ENCODE assay signal across 24 mouse cellular contexts in genomic region chr16:8189472-8190240, GRCm38 (mm10).
DNase-seq lines count a peak whose midpoint lies in the region; ATAC-seq and TF ChIP-seq lines count a peak whose summit lies in the region.
"Had no signal": no experiment of that assay in that cellular context is flagged by ENCODE, and none has a peak within 500 bp of the region (broad histone marks: within the 10 kb centered on the region; RNA-seq: fewer than 3 reads in every experiment).

No protein-coding gene starts in this region.

- no peak overlapping the region for H3K27ac ChIP-seq in forebrain, embryonic 14.5 days (ENCODE audit: low read depth, low read length)
- no peak overlapping the region for H3K27ac ChIP-seq in forebrain, embryonic 13.5 days
- H3K27ac ChIP-seq in heart, embryonic 12.5 days (ENCODE audit: poor library complexity, severe bottlenecking) = no peak overlapping the region
- H3K27ac ChIP-seq in embryonic facial prominence, embryonic 10.5 days (replicated peaks) = no peak overlapping the region
- H3K27ac ChIP-seq in layer of hippocampus, adult 2 months = no peak overlapping the region
- H3K27ac ChIP-seq: embryonic facial prominence, embryonic 12.5 days; heart, embryonic 13.5 days; left cerebral cortex, adult 2 months; midbrain, embryonic 13.5 days; neural tube, embryonic 12.5 days had no signal

- no peak overlapping the region for H3K4me2 ChIP-seq in forebrain, embryonic 14.5 days (ENCODE audit: low read length)
- H3K4me2 ChIP-seq in forebrain, embryonic 13.5 days = no peak overlapping the region
- H3K4me2 ChIP-seq in heart, embryonic 12.5 days = no peak overlapping the region
- H3K4me2 ChIP-seq: embryonic facial prominence, embryonic 12.5 days; heart, embryonic 13.5 days; midbrain, embryonic 13.5 days; neural tube, embryonic 12.5 days had no signal

- no peak overlapping the region for H3K4me3 ChIP-seq in forebrain, embryonic 14.5 days (ENCODE audit: low read depth, low read length)
- H3K4me3 ChIP-seq in forebrain, embryonic 13.5 days = no peak overlapping the region
- H3K4me3 ChIP-seq in heart, embryonic 12.5 days = no peak overlapping the region
- no peak overlapping the region for H3K4me3 ChIP-seq in embryonic facial prominence, embryonic 10.5 days
- no peak overlapping the region for H3K4me3 ChIP-seq in layer of hippocampus, adult 2 months
- H3K4me3 ChIP-seq: embryonic facial prominence, embryonic 12.5 days; erythroblast, embryonic 14.5 days; heart, embryonic 13.5 days; left cerebral cortex, adult 2 months; midbrain, embryonic 13.5 days; neural tube, embryonic 12.5 days had no signal

- H3K36me3 ChIP-seq in forebrain, embryonic 14.5 days (ENCODE audit: control insufficient read depth, insufficient read depth, low read length) = no peaks in the 10 kb centered on the region
- no peaks in the 10 kb centered on the region for H3K36me3 ChIP-seq in forebrain, embryonic 13.5 days (ENCODE audit: poor library complexity, severe bottlenecking)
- H3K36me3 ChIP-seq in heart, embryonic 12.5 days = no peaks in the 10 kb centered on the region
- no peaks in the 10 kb centered on the region for H3K36me3 ChIP-seq in embryonic facial prominence, embryonic 10.5 days (replicated peaks)
- H3K36me3 ChIP-seq: embryonic facial prominence, embryonic 12.5 days; heart, embryonic 13.5 days; midbrain, embryonic 13.5 days; neural tube, embryonic 12.5 days had no signal

- no peaks in the 10 kb centered on the region for H3K27me3 ChIP-seq in forebrain, embryonic 14.5 days (replicated peaks; ENCODE audit: control insufficient read depth, insufficient read depth, low read length)
- H3K27me3 ChIP-seq in forebrain, embryonic 13.5 days = no peaks in the 10 kb centered on the region
- no peaks in the 10 kb centered on the region for H3K27me3 ChIP-seq in heart, embryonic 12.5 days (replicated peaks)
- no peaks in the 10 kb centered on the region for H3K27me3 ChIP-seq in embryonic facial prominence, embryonic 10.5 days (replicated peaks; ENCODE audit: low read depth, poor library complexity, severe bottlenecking)
- H3K27me3 ChIP-seq: embryonic facial prominence, embryonic 12.5 days; heart, embryonic 13.5 days; midbrain, embryonic 13.5 days; neural tube, embryonic 12.5 days had no signal

- DNase-seq in forebrain, embryonic 14.5 days (ENCODE audit: low spot score) = peak; percentile 41
- DNase-seq in heart, adult 8-10 months (ENCODE audit: low spot score) = peak; percentile 13
- DNase-seq in R1 (ENCODE audit: low read depth, low spot score) = peak; percentile 14
- DNase-seq in kidney, adult 9 months = peak; percentile 70
- no peak for DNase-seq in embryonic facial prominence, embryonic 10.5 days (ENCODE audit: low spot score)
- DNase-seq in layer of hippocampus, adult 2 months (ENCODE audit: low spot score in 2 of 2) = no peak
- DNase-seq: B cell, adult 2 months; cerebellum, adult 9-11 months; layer of hippocampus, adult 9-11 months; left cerebral cortex, postnatal 4 days; liver; lung, adult 18-20 months; lung, postnatal 14 days; thymus, postnatal 14 days had no signal

- no peaks in the 10 kb centered on the region; the same call in 1 of the 2 replicates for H3K4me1 ChIP-seq in forebrain, embryonic 14.5 days (ENCODE audit: control insufficient read depth, insufficient read depth, low read length)
- no peaks in the 10 kb centered on the region for H3K4me1 ChIP-seq in forebrain, embryonic 13.5 days
- no peaks in the 10 kb centered on the region for H3K4me1 ChIP-seq in heart, embryonic 12.5 days (replicated peaks)
- peaks cover 7% of the 10 kb centered on the region; the same call in 1 of the 2 replicates for H3K4me1 ChIP-seq in embryonic facial prominence, embryonic 10.5 days
- H3K4me1 ChIP-seq: embryonic facial prominence, embryonic 12.5 days; neural tube, embryonic 12.5 days had no signal

- H3K9me3 ChIP-seq in forebrain, embryonic 14.5 days (replicated peaks; ENCODE audit: control insufficient read depth, low read length) = no peaks in the 10 kb centered on the region
- H3K9me3 ChIP-seq in forebrain, embryonic 13.5 days (replicated peaks) = no peaks in the 10 kb centered on the region
- H3K9me3 ChIP-seq in heart, embryonic 12.5 days (replicated peaks) = no peaks in the 10 kb centered on the region
- no peaks in the 10 kb centered on the region for H3K9me3 ChIP-seq in embryonic facial prominence, embryonic 10.5 days
- H3K9me3 ChIP-seq: embryonic facial prominence, embryonic 12.5 days; heart, embryonic 13.5 days; midbrain, embryonic 13.5 days; neural tube, embryonic 12.5 days had no signal

- TF ChIP-seq CTCF in layer of hippocampus, adult 2 months (conservative IDR thresholded peaks at IDR 0.05) = no peak

- WGBS in forebrain, embryonic 14.5 days = 80% methylated on average over 6 of the region's 6 CpGs
- 84% methylated on average over 6 of the region's 6 CpGs for WGBS in forebrain, embryonic 13.5 days
- WGBS in heart, embryonic 12.5 days = 79% methylated on average over 6 of the region's 6 CpGs
- WGBS in embryonic facial prominence, embryonic 10.5 days = 63% methylated on average over 6 of the region's 6 CpGs

- ATAC-seq in forebrain, embryonic 14.5 days = no peak
- no peak for ATAC-seq in forebrain, embryonic 13.5 days
- ATAC-seq in heart, embryonic 12.5 days (ENCODE audit: insufficient number of reproducible peaks, low FRiP score) = no peak
- ATAC-seq: hindbrain, embryonic 16.5 days; intestine, embryonic 16.5 days; midbrain, embryonic 13.5 days had no signal

- H3K9ac ChIP-seq in forebrain, embryonic 14.5 days (ENCODE audit: low read length) = no peak overlapping the region
- no peak overlapping the region for H3K9ac ChIP-seq in forebrain, embryonic 13.5 days
- H3K9ac ChIP-seq in heart, embryonic 12.5 days = no peak overlapping the region
- H3K9ac ChIP-seq: embryonic facial prominence, embryonic 12.5 days; heart, embryonic 13.5 days; midbrain, embryonic 13.5 days; neural tube, embryonic 12.5 days had no signal

Comparison
In these comparisons a context has a peak if more than half of its experiments do, and no peak if none do; other contexts are left out.
1. DNase-seq: peak in forebrain, embryonic 14.5 days (single experiment), heart, adult 8-10 months (single experiment), R1 (single experiment) and kidney, adult 9 months (single experiment); none in embryonic facial prominence, embryonic 10.5 days (single experiment) and layer of hippocampus, adult 2 months (0 of 2).